Mouse (Mus musculus): ENCODE data around the gene Lamc2.

GRCm38 (mm10) chr1:153109346-153109745 is 76.9 kb downstream of the Lamc2 start:
- TF ChIP-seq POLR2A (IDR thresholded peaks at IDR 0.05; ENCODE audit: borderline replicate concordance, control insufficient read depth, low read depth, low read length): no peak
- no peak for TF ChIP-seq CTCF (IDR thresholded peaks at IDR 0.05; ENCODE audit: control insufficient read depth, insufficient read depth, low read length)
